Mouse (Mus musculus) embryo, embryonic 10 days (tissue): ENCODE measurements around the gene Ier3.
"Not testable (repeated sequence)": the region's sequence is repeated elsewhere in the genome, so short reads cannot be mapped to it uniquely, and the experiment has no call there.

Experiments used
- DNase-seq: peaks from one replicate; pipeline ENCODE4 v3.0.0-alpha.2; 2015; ENCODE audit warnings: low spot score

The Ier3 gene

DNA sequence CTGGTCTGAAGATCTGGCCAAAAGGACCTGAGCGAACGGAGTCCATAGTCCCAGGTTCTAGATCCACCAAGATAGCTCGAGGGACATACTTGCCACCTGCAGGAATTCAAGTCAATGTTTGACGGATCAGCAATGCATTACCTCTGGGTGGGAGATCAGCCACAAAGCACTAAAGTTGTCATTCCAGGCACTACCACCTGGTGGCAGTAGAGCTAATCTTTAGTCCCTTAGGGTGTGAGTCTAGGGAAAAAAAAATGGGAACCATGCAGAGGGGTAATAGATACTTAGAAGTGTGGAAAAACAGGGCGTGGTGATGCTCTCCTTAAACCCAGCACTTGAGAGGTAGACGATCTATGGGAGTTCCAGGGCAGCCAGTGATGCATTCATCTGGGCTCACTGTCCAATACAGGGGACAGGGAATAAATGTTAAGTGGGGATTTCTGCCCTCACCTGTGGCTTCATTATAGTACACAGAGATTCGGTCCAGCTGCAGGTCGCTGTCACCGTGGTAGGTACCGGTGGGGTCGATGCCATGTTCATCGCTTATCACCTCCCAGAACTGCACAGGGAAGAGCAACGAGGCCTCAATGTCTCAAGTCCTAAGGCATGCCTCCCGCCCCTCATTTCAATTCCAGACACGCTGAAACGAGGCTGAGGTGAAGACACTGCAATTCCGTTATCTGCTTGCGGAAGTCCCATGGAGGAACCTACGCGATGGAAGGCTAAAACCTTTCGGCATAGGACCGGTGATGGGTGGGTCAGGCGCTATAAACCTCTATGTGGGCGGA is 14.9 kb downstream of the Ier3 start:
- DNase-seq: peak; percentile 92

DNA sequence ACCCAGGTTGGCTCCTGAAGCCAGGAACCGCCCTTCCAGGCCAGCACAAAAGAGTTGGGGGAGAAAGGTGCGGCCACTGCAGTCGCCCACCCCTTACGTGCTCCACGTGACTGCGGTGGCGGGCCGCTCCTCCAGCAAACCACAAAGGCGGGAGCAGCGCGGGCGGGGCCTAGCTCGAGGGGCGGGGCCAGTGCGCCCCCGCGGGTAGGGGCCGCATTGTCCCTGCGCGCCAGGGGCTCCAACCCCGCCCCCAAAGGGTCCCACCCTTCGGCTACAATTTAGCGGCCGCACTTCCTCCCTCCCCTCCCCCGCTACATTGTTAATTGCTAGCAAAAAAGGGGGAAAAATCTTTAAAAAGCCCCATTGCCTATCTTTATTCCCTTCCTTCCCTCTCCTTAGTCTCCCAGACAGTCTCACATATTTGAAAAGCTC is 15.5 kb downstream of the Ier3 start:
- DNase-seq: peak; percentile 93

GRCm38 (mm10) chr17:35837487-35837886 is 16.0 kb downstream of the Ier3 start:
- peak; percentile 56 for DNase-seq

DNA sequence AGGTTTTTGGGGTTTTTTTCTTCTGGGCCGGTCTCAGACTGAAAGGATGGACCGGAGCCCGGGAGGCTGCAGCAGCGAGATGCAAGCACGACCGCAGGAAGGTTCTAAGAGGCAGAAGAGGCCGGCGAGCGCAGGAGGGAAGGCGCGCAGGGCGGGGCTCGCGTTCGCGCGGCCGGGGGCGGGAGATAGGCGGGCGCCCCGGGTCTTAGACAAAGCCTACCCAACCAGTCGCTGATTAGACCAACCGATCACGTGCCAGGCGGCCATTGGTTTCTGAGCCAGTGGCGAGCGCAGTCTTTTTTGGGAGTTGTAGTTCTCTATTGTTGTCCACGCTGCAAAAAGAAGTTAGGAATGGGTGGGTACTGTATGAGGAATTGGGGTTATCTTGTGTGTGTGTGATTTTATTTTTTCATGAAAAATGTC is 16.6 kb downstream of the Ier3 start, which contains the start of gene Tubb5:
TSS of gene Tubb5 (minus strand) at position 185 of the 423 bp plus-strand sequence.
- peak; percentile 97 for DNase-seq

- DNase-seq: peak; percentile 57
Measured at GRCm38 (mm10) chr17:35838570-35838969, 17.1 kb downstream of the Ier3 start.

DNA sequence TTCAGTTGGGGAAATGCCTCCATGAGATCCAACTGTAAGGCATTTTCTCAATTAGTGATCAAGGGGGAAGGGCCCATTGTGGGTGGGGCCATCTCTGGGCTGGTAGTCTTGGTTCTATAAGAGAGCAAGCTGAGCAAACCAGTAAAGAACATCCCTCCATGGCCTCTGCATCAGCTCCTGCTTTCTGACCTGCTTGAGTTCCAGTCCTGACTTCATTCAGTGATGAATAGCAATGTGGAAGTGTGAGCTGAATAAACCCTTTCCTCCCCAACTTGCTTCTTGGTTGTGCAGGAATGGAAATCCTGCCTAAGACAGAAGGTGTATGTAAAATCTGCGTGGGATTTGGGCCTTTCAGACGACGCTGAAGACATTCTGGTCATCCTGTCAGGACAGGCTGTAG is 17.5 kb downstream of the Ier3 start:
- not testable (repeated sequence) for DNase-seq

DNA sequence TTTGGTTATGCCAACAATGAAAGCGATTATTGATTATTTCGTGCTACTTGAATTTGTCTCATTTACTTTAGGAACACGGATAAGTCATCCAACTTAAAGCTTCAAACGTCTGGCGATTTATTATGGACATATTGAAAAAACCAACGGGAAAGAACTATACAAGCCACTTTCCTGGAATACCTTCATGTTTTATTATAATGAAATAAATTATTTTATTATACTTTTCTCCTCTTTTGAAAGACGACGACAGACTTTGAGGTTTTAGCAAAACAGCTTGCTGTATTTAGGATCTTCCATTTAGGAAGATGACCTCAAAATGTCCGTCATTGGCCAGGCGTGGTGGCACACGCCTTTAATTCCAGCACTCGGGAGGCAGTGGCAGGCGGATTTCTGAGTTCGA is 19.1 kb downstream of the Ier3 start:
- no peak for DNase-seq

DNA sequence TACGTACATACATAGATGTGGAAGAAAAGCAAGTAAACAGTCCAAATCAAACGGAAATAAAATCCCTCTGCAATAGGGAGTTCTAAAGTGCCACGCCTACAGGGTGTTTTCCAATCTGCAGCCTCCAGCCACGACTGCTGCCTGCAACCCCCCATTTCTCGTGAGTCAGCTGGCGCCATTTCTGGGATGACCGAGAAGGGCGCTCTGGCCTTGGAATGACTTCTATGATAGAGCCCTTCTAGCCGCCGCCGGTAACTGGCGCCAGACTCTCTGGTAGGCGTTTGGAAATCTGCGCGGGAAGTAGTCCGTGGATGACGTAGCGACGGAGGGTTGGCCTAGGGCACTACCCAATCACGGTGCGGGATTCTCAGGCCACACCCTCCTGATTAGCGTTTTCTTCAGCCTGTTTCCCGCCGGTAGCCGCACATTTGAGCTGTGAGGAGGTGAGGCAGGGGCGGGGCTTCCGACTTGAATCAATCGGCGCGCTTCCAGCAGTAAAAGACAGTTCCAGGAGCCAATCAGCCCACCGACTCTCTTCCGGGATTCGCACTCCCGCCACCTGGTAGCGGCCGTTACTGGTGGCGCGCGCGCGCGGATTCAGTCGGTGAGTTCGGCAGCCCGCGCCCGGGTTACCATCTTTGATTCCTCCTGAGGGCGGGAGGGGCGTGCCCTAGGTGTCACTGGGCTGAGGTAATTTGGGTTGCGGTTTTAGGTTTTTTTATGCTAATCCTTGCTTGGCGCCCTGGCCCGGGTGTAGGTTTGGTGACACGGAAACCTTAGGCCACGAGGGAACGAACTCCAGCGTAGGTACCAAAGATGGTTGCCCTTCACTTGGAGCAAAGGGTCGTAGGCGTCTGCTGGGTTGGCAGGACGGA is 19.8 kb downstream of the Ier3 start, which contains the start of gene Mdc1:
TSS of gene Mdc1 (plus strand) at position 440 of the 875 bp plus-strand sequence.
- DNase-seq: peak; percentile 100

DNA sequence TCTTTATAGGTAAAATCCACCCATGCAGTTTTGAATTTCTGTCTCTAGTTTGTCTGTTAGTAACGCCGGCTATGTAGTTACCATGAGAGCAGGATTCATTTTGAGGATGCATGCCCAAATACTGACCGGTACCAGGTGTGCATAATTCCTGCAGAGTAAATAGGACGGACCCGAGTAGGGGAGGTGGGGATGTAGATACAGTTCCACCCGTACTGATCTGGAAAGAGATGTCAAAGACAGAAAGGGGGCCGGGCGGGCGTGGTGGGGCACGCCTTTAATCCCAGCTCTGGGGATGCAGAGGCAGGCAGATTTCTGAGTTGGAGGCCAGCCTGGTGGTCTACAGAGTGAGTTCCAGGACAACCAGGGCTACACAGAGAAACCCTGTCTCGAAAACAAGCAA is 20.5 kb downstream of the Ier3 start:
- DNase-seq: no peak

DNA sequence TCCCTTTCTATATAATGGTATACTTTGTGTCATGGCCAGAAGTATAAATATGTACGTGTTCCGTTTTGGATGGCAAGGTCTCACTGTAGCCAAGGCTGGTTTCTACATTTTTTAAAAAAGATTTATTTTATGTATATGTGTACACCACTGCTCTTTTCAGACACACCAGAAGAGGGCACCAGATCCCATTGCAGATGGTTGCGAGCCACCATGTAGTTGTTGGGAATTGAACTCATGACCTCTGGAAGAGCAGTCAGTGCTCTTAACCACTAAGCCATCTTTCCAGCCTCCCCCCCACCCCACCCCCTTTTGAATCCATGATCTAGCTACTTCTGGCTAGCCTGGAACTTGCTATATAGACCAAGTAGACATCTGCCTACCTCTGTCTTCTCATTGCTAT is 22.0 kb downstream of the Ier3 start:
- DNase-seq: no peak

DNA sequence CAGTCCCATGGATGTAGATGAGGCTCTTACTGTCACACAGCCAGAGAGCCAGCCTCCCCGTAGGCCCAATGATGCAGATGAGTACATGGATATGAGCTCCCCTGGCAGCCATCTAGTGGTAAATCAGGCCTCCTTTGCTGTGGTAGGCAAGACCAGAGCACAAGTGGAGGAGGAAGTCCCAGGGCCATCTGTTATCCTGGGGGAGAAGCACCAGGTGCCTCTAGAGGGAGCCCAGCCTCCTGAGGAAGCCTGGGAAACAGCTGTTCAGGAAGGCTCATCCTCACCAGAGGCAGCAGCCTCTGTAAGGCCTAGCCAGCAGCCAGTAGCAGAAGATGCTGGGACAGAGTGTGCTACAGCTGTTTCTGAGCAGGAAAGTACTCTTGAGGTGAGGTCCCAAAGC is 26.6 kb downstream of the Ier3 start:
- no peak for DNase-seq

DNA sequence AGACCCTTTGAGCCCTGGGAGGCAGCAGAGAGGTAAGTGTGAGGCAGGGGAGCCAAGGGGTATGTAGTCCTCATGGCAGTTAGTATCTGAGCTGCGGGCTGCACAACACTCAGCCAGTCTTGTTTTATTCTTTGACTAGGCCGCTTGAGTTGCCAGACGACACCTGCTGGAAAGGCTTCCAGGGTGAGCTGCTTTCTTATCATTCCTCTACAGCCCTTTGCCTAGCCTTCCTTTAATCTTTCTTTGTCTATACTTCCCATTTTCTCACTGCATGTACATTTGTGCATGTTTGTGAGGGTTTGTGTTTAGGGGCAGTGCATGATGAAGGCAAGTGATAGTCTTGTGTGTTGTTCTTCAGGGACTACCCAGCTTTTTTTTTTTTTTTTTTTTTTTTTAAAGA is 29.5 kb downstream of the Ier3 start:
- DNase-seq: no peak

DNA sequence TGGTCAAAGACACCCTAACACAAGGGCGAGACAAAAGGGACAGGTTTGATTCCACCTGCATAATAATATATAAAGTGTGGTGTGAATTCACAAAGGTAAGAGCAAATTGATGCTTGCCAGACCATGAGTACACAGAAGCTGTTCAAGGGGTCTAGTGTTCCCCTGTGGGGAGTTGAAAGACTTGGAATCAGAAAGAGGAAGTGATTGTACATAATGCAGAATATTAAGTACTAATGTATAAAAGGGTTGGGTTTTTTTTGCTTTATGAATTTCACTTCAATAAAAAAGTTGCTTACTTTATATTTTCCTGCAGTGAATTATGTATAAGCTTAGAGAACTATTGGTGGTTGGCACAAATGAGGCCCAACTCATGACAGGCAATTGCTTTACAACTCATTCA is 37.9 kb downstream of the Ier3 start:
- DNase-seq: no peak

- DNase-seq: peak; percentile 2
Measured at GRCm38 (mm10) chr17:35859835-35860234, 38.4 kb downstream of the Ier3 start.

- no peak for DNase-seq
Measured at GRCm38 (mm10) chr17:35860831-35861197, 39.3 kb downstream of the Ier3 start.

DNA sequence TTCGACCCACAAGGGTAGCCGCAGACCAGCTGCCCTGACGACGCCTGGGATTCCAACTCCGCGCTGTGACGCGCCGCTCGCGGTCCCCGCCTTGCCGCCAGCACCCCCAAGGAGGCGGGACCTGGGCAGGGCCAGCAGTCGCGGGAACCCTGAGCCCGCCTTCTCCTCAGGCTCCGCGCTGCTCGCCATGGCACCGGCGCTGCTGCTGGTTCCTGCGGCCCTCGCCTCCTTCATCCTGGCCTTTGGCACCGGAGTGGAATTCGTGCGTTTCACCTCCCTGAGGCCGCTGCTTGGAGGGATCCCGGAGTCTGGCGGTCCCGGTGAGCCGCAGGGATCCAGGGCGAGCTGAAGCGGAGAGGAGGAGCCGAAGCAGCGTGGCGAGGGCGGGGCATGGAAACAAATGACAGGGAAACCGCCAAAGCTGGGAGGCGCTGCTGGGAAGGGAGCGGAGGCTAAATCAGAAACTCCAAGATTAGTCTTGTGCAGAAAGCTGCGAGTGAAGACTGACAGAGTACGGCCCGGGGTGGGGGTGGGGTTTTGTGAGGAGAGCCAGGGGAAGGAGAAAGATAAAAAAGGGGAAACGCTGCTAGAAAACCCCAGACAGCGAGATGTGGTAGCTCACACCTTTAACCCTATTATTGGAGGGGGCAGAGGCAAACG is 39.8 kb downstream of the Ier3 start, which contains the start of gene Nrm:
TSS of gene Nrm (plus strand) at position 121 of the 660 bp plus-strand sequence.
- DNase-seq: peak; percentile 96

DNA sequence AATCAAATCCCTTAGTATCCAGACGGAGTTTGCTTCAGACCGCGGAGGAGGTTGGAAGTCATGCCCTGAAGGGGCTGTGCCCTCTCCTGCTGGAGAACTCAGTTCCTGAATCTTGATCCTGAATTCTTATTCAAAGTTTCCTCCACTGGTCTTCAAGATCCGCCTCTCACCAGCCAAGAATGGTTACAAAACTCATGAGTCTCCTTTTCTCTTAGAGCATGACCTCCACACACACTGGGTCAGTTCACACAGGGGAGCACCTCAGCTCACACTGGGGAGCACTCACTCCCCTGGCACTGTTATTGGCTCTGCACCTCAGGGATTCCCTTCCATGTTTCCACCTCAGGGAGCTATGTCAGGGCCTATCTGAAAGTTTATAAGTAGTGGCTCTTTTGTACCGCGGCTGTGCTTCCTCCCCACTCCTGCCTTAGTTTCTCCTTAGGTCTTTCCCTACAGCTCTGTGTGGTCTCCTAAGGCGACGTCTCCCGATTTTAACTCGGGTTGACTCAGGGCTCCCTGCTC is 43.4 kb downstream of the Ier3 start:
- DNase-seq: no peak

GRCm38 (mm10) chr17:35865481-35866280 is 44.2 kb downstream of the Ier3 start, which contains the start of gene Ppp1r18:
Ppp1r18 (plus strand) TSS chr17:35865593.
- DNase-seq: peak; percentile 89

DNA sequence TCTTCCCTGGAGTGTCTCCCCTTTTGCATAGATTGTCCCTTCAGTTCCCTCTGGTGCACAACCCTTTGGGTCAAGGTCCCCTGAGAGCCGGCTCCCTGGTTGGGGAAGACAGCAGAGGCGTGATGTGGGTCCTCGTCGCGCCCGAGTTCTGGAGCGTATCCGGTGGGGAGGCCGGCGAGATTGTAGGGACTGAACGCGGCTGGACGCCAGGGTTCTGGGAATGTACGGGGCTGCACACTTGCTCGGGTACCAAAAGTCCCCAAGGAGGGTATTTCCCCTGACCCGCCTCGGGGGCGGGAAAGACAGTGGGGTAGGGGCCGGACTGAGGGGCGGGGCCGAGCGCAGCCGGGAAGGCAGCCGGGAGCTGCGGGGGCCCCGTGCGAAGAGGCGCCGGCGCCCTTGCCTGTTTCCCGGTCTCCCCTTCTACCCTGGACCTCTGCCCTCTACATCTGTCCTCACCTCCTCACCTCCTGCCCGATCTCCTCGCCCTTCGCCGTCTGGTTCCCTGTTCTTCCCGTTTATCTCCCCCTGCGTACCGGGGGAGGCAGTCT is 44.9 kb downstream of the Ier3 start:
- DNase-seq: peak; percentile 58
